Mouse (Mus musculus): ENCODE data around the gene Atp6v0d1.

- no peak for TF ChIP-seq CTCF (conservative IDR thresholded peaks at IDR 0.05 in 1 of 2, IDR thresholded peaks at IDR 0.05 in 1 of 2; ENCODE audit: low read depth in 2 of 2, low read length in 2 of 2)
- TF ChIP-seq USF1 (IDR thresholded peaks at IDR 0.05; ENCODE audit: low read depth, low read length) = no peak
- no peak for TF ChIP-seq MAFK (IDR thresholded peaks at IDR 0.05; ENCODE audit: insufficient replicate concordance, low read length)
- TF ChIP-seq MAZ (IDR thresholded peaks at IDR 0.05; ENCODE audit: low read depth, low read length) = no peak
- no peak for TF ChIP-seq POLR2A (IDR thresholded peaks at IDR 0.05; ENCODE audit: low read depth, low read length)
- no peak for TF ChIP-seq RAD21 (IDR thresholded peaks at IDR 0.05; ENCODE audit: low read depth, low read length)
- TF ChIP-seq ZC3H11A (IDR thresholded peaks at IDR 0.05; ENCODE audit: low read depth, low read length) = no peak
- TF ChIP-seq UBTF (IDR thresholded peaks at IDR 0.05; ENCODE audit: low read depth, low read length) = no peak
- no peak for TF ChIP-seq IRF4 (IDR thresholded peaks at IDR 0.05; ENCODE audit: low read depth, low read length)
- no peak for TF ChIP-seq BHLHE40 (IDR thresholded peaks at IDR 0.05; ENCODE audit: low read depth, low read length)
- no peak for TF ChIP-seq POLR2AphosphoS2 (IDR thresholded peaks at IDR 0.05; ENCODE audit: low read depth, low read length)
- TF ChIP-seq TBP (conservative IDR thresholded peaks at IDR 0.05; ENCODE audit: low read depth, low read length) = no peak
- no peak for TF ChIP-seq KAT2A (IDR thresholded peaks at IDR 0.05; ENCODE audit: insufficient replicate concordance, low read length)
These were observed 406 bp downstream of the Atp6v0d1 start for GRCm38 (mm10) chr8:105565401-105565881.
